Mouse (Mus musculus) hindbrain, embryonic 14.5 days (tissue): Measurements from ENCODE around the gene Cnot1. TPM values are rescaled to one million over a fixed set of nuclear protein-coding genes. Genes with fewer than 3 reads are reported as not detected.
A peak's percentile ranks its signal among the peaks of the same experiment; 100 is the strongest.

Experiments used
- ATAC-seq: fragments of 200-750 bp; cut with Nextera tagmentation; 2 replicates; pipeline ENCODE4 v1.8.0; 2017; ENCODE audit warnings: moderate number of reproducible peaks, mild to moderate bottlenecking, moderate TSS enrichment, moderate library complexity; ENCODE audit not compliant: low FRiP score
- DNase-seq: peaks from one replicate; pipeline ENCODE4 v3.0.0-alpha.2; 2015; ENCODE audit warnings: low spot score
- H3K27ac ChIP-seq: fragments of 300-500 bp; sonication (generic); 2 replicates; pipeline ENCODE4 v1.5.1; 2014; ENCODE audit warnings: mild to moderate bottlenecking, moderate library complexity
- H3K27me3 ChIP-seq: fragments of 300-500 bp; sonication (generic); 2 replicates; pipeline ENCODE4 v1.6.1; 2014; ENCODE audit warnings: mild to moderate bottlenecking, low read length, mixed read lengths; ENCODE audit not compliant: control insufficient read depth, insufficient read depth
- H3K36me3 ChIP-seq: fragments of 300-500 bp; sonication (generic); replicated peaks from 2 replicates; pipeline ENCODE4 v1.6.1; 2014; ENCODE audit not compliant: control insufficient read depth, insufficient read depth
- H3K4me1 ChIP-seq: fragments of 300-500 bp; sonication (generic); replicated peaks from 2 replicates; pipeline ENCODE4 v1.6.1; 2014; ENCODE audit warnings: antibody characterized with exemption, low read length, mixed read lengths; ENCODE audit not compliant: control insufficient read depth, insufficient read depth
- H3K4me2 ChIP-seq: fragments of 300-500 bp; sonication (generic); replicated peaks from 2 replicates; pipeline ENCODE4 v1.6.1; 2014; ENCODE audit warnings: mild to moderate bottlenecking, moderate library complexity
- H3K4me3 ChIP-seq: fragments of 300-500 bp; sonication (generic); replicated peaks from 2 replicates; pipeline ENCODE4 v1.5.1; 2014; ENCODE audit warnings: mild to moderate bottlenecking, low read length
- H3K9ac ChIP-seq: fragments of 300-500 bp; sonication (generic); 2 replicates; pipeline ENCODE4 v1.6.1; 2014
- H3K9me3 ChIP-seq: fragments of 300-500 bp; sonication (generic); 2 replicates; pipeline ENCODE4 v1.6.1; 2016; ENCODE audit warnings: low read length; ENCODE audit not compliant: control insufficient read depth
- WGBS: fragments of 180-500 bp; shearing (Covaris S2); extraction: QIAGEN DNeasy Blood & Tissue Kit; methylation state at CpG from one replicate; pipeline ENCODE4 v1.1.7; 2014; 5-methylcytosine and 5-hydroxymethylcytosine counted together
- polyA plus RNA-seq: library from polyadenylated mRNA; unstranded; fragments of >200 nt; fragmentation: Nextera tagmentation; extraction: Ambion mirVana; gene quantifications from 2 replicates; pipeline ENCODE4 v1.2.1, GENCODE M21; 2014

The Cnot1 gene
- polyA plus RNA-seq, 1 experiment from 2014 or later, result 61.9 TPM

GRCm38 (mm10) chr8:95716546-95717335 is 90.5 kb downstream of the Cnot1 start:
- Histone ChIP-seq H3K27me3 (no peaks in the 10 kb centered on the region), H3K4me1 (peaks cover 13% of the 10 kb centered on the region), H3K9ac (peak overlapping the region; percentile 85), H3K9me3 (no peaks in the 10 kb centered on the region), H3K36me3 (peaks cover 60% of the 10 kb centered on the region), H3K27ac (no peak overlapping the region), H3K4me2 (peak overlapping the region; percentile 97), H3K4me3 (peak overlapping the region; percentile 87)
- 21% methylated on average over 21 of the region's 21 CpGs for WGBS
- ATAC-seq, result no peak
- DNase-seq, result no peak

- peak within 1 kb of the TSS; percentile 74 for H3K27ac ChIP-seq
- ATAC-seq, result peak; percentile 86
- H3K9me3 ChIP-seq, result no peaks in the 10 kb centered on the region
- DNase-seq, result peak; percentile 85
- peak within 1 kb of the TSS; percentile 87 for H3K4me3 ChIP-seq
- H3K9ac ChIP-seq, result peak within 1 kb of the TSS; percentile 85
- H3K27me3 ChIP-seq, result no peaks in the 10 kb centered on the region
- peak within 1 kb of the TSS; percentile 97 for H3K4me2 ChIP-seq
- whole genome bisulfite sequencing, result under 1% methylated on average over 66 of the region's 79 CpGs
- H3K4me1 ChIP-seq, result peaks cover 13% of the 10 kb centered on the region
- peaks cover 60% of the 10 kb centered on the region for H3K36me3 ChIP-seq
Observed at GRCm38 (mm10) chr8:95715676-95716531, 91.4 kb downstream of the Cnot1 start, which contains the start of gene Setd6. Gene Setd6, plus strand, starts transcription at chr8:95715881.

GRCm38 (mm10) chr8:95714837-95715413 is 92.3 kb downstream of the Cnot1 start:
- H3K9ac ChIP-seq, result peak overlapping the region; percentile 85; the same call in 1 of the 2 replicates
- ATAC-seq, result no peak
- H3K27ac ChIP-seq, result no peak overlapping the region

GRCm38 (mm10) chr8:95714367-95714766 is 92.9 kb downstream of the Cnot1 start:
- H3K4me3 ChIP-seq, result no peak overlapping the region
- 93% methylated on average over 4 of the region's 4 CpGs for WGBS
- peaks cover 13% of the 10 kb centered on the region for H3K4me1 ChIP-seq
- peaks cover 54% of the 10 kb centered on the region for H3K36me3 ChIP-seq
- no peak overlapping the region for H3K9ac ChIP-seq
- H3K9me3 ChIP-seq, result no peaks in the 10 kb centered on the region
- DNase-seq, result no peak
- no peaks in the 10 kb centered on the region for H3K27me3 ChIP-seq
- no peak overlapping the region for H3K4me2 ChIP-seq
- no peak for ATAC-seq
- H3K27ac ChIP-seq, result no peak overlapping the region

More at GRCm38 (mm10) chr8:95714837-95715413, 92.3 kb downstream of the Cnot1 start:
- no peak for DNase-seq
- no peaks in the 10 kb centered on the region for H3K27me3 ChIP-seq
- peaks cover 54% of the 10 kb centered on the region for H3K36me3 ChIP-seq
- peaks cover 13% of the 10 kb centered on the region for H3K4me1 ChIP-seq
- H3K4me2 ChIP-seq, result peak overlapping the region; percentile 97
- peak overlapping the region; percentile 87 for H3K4me3 ChIP-seq
- H3K9me3 ChIP-seq, result no peaks in the 10 kb centered on the region
- WGBS, result 85% methylated on average over 6 of the region's 6 CpGs

- Histone ChIP-seq H3K4me1 (peaks cover 13% of the 10 kb centered on the region), H3K9me3 (no peaks in the 10 kb centered on the region), H3K4me3 (no peak overlapping the region), H3K4me2 (no peak overlapping the region), H3K36me3 (peaks cover 54% of the 10 kb centered on the region), H3K27ac (no peak overlapping the region), H3K9ac (no peak overlapping the region), H3K27me3 (no peaks in the 10 kb centered on the region)
- DNase-seq, result peak; percentile 58
- 0 out of 2 replicates have a peak, but pooled peaks have one; percentile 18 for ATAC-seq
- 78% methylated on average over 19 of the region's 19 CpGs for WGBS
Observed at GRCm38 (mm10) chr8:95713100-95714010, 93.9 kb downstream of the Cnot1 start.

- DNase-seq (no peak), ATAC-seq (no peak)
- H3K4me2 ChIP-seq, result no peak overlapping the region
- WGBS, result 91% methylated on average over 9 of the region's 9 CpGs
- no peak overlapping the region for H3K27ac ChIP-seq
- peaks cover 54% of the 10 kb centered on the region for H3K36me3 ChIP-seq
- no peaks in the 10 kb centered on the region for H3K9me3 ChIP-seq
- H3K27me3 ChIP-seq, result no peaks in the 10 kb centered on the region
- peaks cover 13% of the 10 kb centered on the region for H3K4me1 ChIP-seq
- H3K4me3 ChIP-seq, result no peak overlapping the region
- H3K9ac ChIP-seq, result no peak overlapping the region
Observed at GRCm38 (mm10) chr8:95712395-95712794, 94.9 kb downstream of the Cnot1 start.

GRCm38 (mm10) chr8:95711029-95711428 is 96.2 kb downstream of the Cnot1 start:
- Histone ChIP-seq H3K9ac (no peak overlapping the region), H3K4me1 (peaks cover 5% of the 10 kb centered on the region), H3K9me3 (no peaks in the 10 kb centered on the region), H3K27me3 (no peaks in the 10 kb centered on the region), H3K4me2 (no peak overlapping the region), H3K27ac (no peak overlapping the region), H3K36me3 (peaks cover 68% of the 10 kb centered on the region), H3K4me3 (no peak overlapping the region)
- DNase-seq, result no peak
- WGBS, result 88% methylated on average over 3 of the region's 3 CpGs
- ATAC-seq, result no peak

GRCm38 (mm10) chr8:95709579-95709978 is 97.7 kb downstream of the Cnot1 start:
- WGBS, result 87% methylated on average over 7 of the region's 7 CpGs
- H3K4me3 ChIP-seq, result no peak overlapping the region
- no peak overlapping the region for H3K27ac ChIP-seq
- ATAC-seq (no peak), DNase-seq (no peak)
- no peaks in the 10 kb centered on the region for H3K27me3 ChIP-seq
- no peak overlapping the region for H3K9ac ChIP-seq
- H3K4me1 ChIP-seq, result peaks cover 8% of the 10 kb centered on the region; the same call in 1 of the 2 replicates
- H3K36me3 ChIP-seq, result peaks cover 78% of the 10 kb centered on the region
- no peak overlapping the region for H3K4me2 ChIP-seq
- no peaks in the 10 kb centered on the region for H3K9me3 ChIP-seq
